Mouse (Mus musculus) sigmoid colon, adult 10 weeks (tissue): Measurements from ENCODE around the gene Gm4565. TPM values are rescaled to one million over a fixed set of nuclear protein-coding genes. Genes with fewer than 3 reads are reported as not detected.

Source experiments
- polyA plus RNA-seq: library from polyadenylated mRNA; stranded (reverse); fragments of 350-450 nt; fragmentation: Illumina TruSeq; extraction: RNeasy Lipid Tissue Mini Kit (QIAGEN cat#74804); gene quantifications from one replicate; pipeline ENCODE4 v1.2.3, GENCODE M21; 2014; ENCODE audit warnings: low read depth, low replicate concordance

Gm4565 gene
- not detected for polyA plus RNA-seq

GRCm38 (mm10) chr7:22588027-22588426 is at the start of gene Gm4565:
Gene Gm4565 (minus strand): TSS chr7:22588127.

GRCm38 (mm10) chr7:22565243-22565642 is 22.7 kb downstream of the Gm4565 start, which contains the start of gene Gm4201:
Gene Gm4201 (minus strand): TSS chr7:22565343.

GRCm38 (mm10) chr7:22534787-22535186 is 53.1 kb downstream of the Gm4565 start, which contains the start of gene Gm8677:
Gene Gm8677 (minus strand): TSS chr7:22534887.

Other genes with a start within 250 kb of the Gm4565 start
- gene Gm8660, start 217.1 kb downstream of the Gm4565 start, polyA plus RNA-seq: not detected
- not detected for gene Vmn1r148, start 174.5 kb downstream of the Gm4565 start, polyA plus RNA-seq
- not detected for gene Vmn1r149, start 149.9 kb downstream of the Gm4565 start, polyA plus RNA-seq
- gene Gm10665, start 124.1 kb downstream of the Gm4565 start, polyA plus RNA-seq: not detected
- not detected for gene Vmn1r151, start 88.4 kb downstream of the Gm4565 start, polyA plus RNA-seq
- not detected for gene Vmn1r152, start 65.2 kb downstream of the Gm4565 start, polyA plus RNA-seq
- not detected for gene Gm8677, start 53.2 kb downstream of the Gm4565 start, polyA plus RNA-seq
- not detected for gene Gm4201, start 22.8 kb downstream of the Gm4565 start, polyA plus RNA-seq
- not detected for gene Vmn1r155, start 69.9 kb upstream of the Gm4565 start, polyA plus RNA-seq
- not detected for gene Gm8693, start 104.2 kb upstream of the Gm4565 start, polyA plus RNA-seq
- not detected for gene Gm4567, start 131.6 kb upstream of the Gm4565 start, polyA plus RNA-seq
- gene Vmn1r157, start 173.6 kb upstream of the Gm4565 start, polyA plus RNA-seq: not detected
- not detected for gene Vmn1r158, start 202.7 kb upstream of the Gm4565 start, polyA plus RNA-seq